Mouse (Mus musculus) forebrain, embryonic 11.5 days (tissue): ENCODE data around the gene Ankrd10. TPM values are rescaled to one million over a fixed set of nuclear protein-coding genes. Genes with fewer than 3 reads are reported as not detected.

Experiments
- ATAC-seq: fragments of 200-750 bp; cut with Nextera tagmentation; replicated peaks from 2 replicates; pipeline ENCODE4 v1.8.0; 2017; ENCODE audit warnings: moderate TSS enrichment; ENCODE audit not compliant: low FRiP score
- DNase-seq: peaks from one replicate; pipeline ENCODE4 v3.0.0-alpha.2; 2017; ENCODE audit warnings: low spot score
- H3K27ac ChIP-seq: fragments of 300-500 bp; sonication (generic); 2 replicates; pipeline ENCODE4 v1.5.1; 2014; ENCODE audit warnings: low read depth, low read length
- H3K27me3 ChIP-seq: fragments of 300-500 bp; sonication (generic); 2 replicates; pipeline ENCODE4 v1.6.1; 2014; ENCODE audit warnings: mild to moderate bottlenecking, low read length, mixed read lengths; ENCODE audit not compliant: control insufficient read depth, insufficient read depth
- H3K36me3 ChIP-seq: fragments of 300-500 bp; sonication (generic); 2 replicates; pipeline ENCODE4 v1.6.1; 2014; ENCODE audit warnings: mild to moderate bottlenecking, low read length, moderate library complexity, mixed read lengths; ENCODE audit not compliant: control insufficient read depth, insufficient read depth
- H3K4me1 ChIP-seq: fragments of 300-500 bp; sonication (generic); replicated peaks from 2 replicates; pipeline ENCODE4 v1.6.1; 2014; ENCODE audit warnings: low read length, mixed read lengths; ENCODE audit not compliant: control insufficient read depth, insufficient read depth
- H3K4me2 ChIP-seq: fragments of 300-500 bp; sonication (generic); 2 replicates; pipeline ENCODE4 v1.6.1; 2014; ENCODE audit warnings: low read depth, mild to moderate bottlenecking, low read length, moderate library complexity, mixed read lengths; ENCODE audit not compliant: severe bottlenecking
- H3K4me3 ChIP-seq: fragments of 300-500 bp; sonication (generic); 2 replicates; pipeline ENCODE4 v1.5.1; 2014; ENCODE audit warnings: low read depth, low read length
- H3K9ac ChIP-seq: fragments of 300-500 bp; sonication (generic); 2 replicates; pipeline ENCODE4 v1.6.1; 2014; ENCODE audit warnings: low read length
- H3K9me3 ChIP-seq: fragments of 300-500 bp; sonication (generic); 2 replicates; pipeline ENCODE4 v1.6.1; 2016; ENCODE audit warnings: low read length, mixed read lengths; ENCODE audit not compliant: control insufficient read depth
- WGBS: fragments of 180-500 bp; shearing (Covaris S2); extraction: QIAGEN DNeasy Blood & Tissue Kit; methylation state at CpG from one replicate; pipeline ENCODE4 v1.1.7; 2014; 5-methylcytosine and 5-hydroxymethylcytosine counted together
- polyA plus RNA-seq: library from polyadenylated mRNA; unstranded; fragments of >200 nt; fragmentation: Nextera tagmentation; extraction: Ambion mirVana; gene quantifications from 2 replicates; pipeline ENCODE4 v1.2.1, GENCODE M21; 2014

The Ankrd10 gene
- polyA plus RNA-seq, 1 experiment from 2014 or later: 143 TPM

- Histone ChIP-seq H3K36me3 (no peaks in the 10 kb centered on the region), H3K9ac (no peak overlapping the region), H3K27ac (no peak overlapping the region), H3K27me3 (no peaks in the 10 kb centered on the region), H3K9me3 (no peaks in the 10 kb centered on the region), H3K4me3 (no peak overlapping the region), H3K4me1 (no peaks in the 10 kb centered on the region), H3K4me2 (no peak overlapping the region)
- no peak for ATAC-seq
- DNase-seq: no peak
- 82% methylated on average over 12 of the region's 12 CpGs for WGBS
These were observed 42.2 kb downstream of the Ankrd10 start for GRCm38 (mm10) chr8:11593222-11593884.

GRCm38 (mm10) chr8:11592296-11592695, 43.3 kb downstream of the Ankrd10 start:
- no peak overlapping the region for H3K9ac ChIP-seq
- H3K27ac ChIP-seq: no peak overlapping the region
- H3K9me3 ChIP-seq: no peaks in the 10 kb centered on the region
- no peak overlapping the region for H3K4me2 ChIP-seq
- ATAC-seq (no peak), DNase-seq (no peak)
- H3K4me3 ChIP-seq: no peak overlapping the region
- no peaks in the 10 kb centered on the region for H3K36me3 ChIP-seq
- no peaks in the 10 kb centered on the region for H3K4me1 ChIP-seq
- H3K27me3 ChIP-seq: no peaks in the 10 kb centered on the region
- 46% methylated on average over 13 of the region's 13 CpGs for WGBS

- Histone ChIP-seq H3K36me3 (no peaks in the 10 kb centered on the region), H3K4me2 (no peak overlapping the region), H3K9ac (no peak overlapping the region), H3K4me1 (no peaks in the 10 kb centered on the region), H3K27ac (no peak overlapping the region), H3K27me3 (no peaks in the 10 kb centered on the region), H3K4me3 (no peak overlapping the region), H3K9me3 (no peaks in the 10 kb centered on the region)
- DNase-seq: no peak
- 83% methylated on average over 4 of the region's 4 CpGs for WGBS
- no peak for ATAC-seq
These were observed 43.7 kb downstream of the Ankrd10 start for GRCm38 (mm10) chr8:11591837-11592236.

GRCm38 (mm10) chr8:11586374-11586745, 49.2 kb downstream of the Ankrd10 start:
- H3K4me1 ChIP-seq: no peaks in the 10 kb centered on the region
- no peak overlapping the region for H3K9ac ChIP-seq
- no peaks in the 10 kb centered on the region for H3K9me3 ChIP-seq
- H3K4me3 ChIP-seq: no peak overlapping the region
- H3K36me3 ChIP-seq: no peaks in the 10 kb centered on the region
- no peak for ATAC-seq
- 94% methylated on average over 2 of the region's 2 CpGs for WGBS
- H3K4me2 ChIP-seq: no peak overlapping the region
- DNase-seq: no peak
- H3K27me3 ChIP-seq: no peaks in the 10 kb centered on the region
- H3K27ac ChIP-seq: no peak overlapping the region

GRCm38 (mm10) chr8:11585513-11586373, 49.8 kb downstream of the Ankrd10 start:
- DNase-seq (no peak), ATAC-seq (no peak)
- H3K36me3 ChIP-seq: no peaks in the 10 kb centered on the region
- H3K4me2 ChIP-seq: no peak overlapping the region
- no peak overlapping the region for H3K4me3 ChIP-seq
- no peak overlapping the region for H3K27ac ChIP-seq
- 86% methylated on average over 21 of the region's 21 CpGs for WGBS
- H3K9ac ChIP-seq: no peak overlapping the region
- H3K4me1 ChIP-seq: no peaks in the 10 kb centered on the region
- no peaks in the 10 kb centered on the region for H3K9me3 ChIP-seq
- H3K27me3 ChIP-seq: no peaks in the 10 kb centered on the region

- Histone ChIP-seq H3K27me3 (no peaks in the 10 kb centered on the region), H3K4me2 (no peak overlapping the region), H3K4me3 (no peak overlapping the region), H3K9ac (no peak overlapping the region), H3K27ac (no peak overlapping the region), H3K36me3 (no peaks in the 10 kb centered on the region), H3K4me1 (no peaks in the 10 kb centered on the region), H3K9me3 (no peaks in the 10 kb centered on the region)
- WGBS: 60% methylated on average over 16 of the region's 16 CpGs
- DNase-seq (no peak), ATAC-seq (no peak)
These were observed 59.8 kb downstream of the Ankrd10 start for GRCm38 (mm10) chr8:11575604-11576384.

GRCm38 (mm10) chr8:11574911-11575603, 60.5 kb downstream of the Ankrd10 start:
- no peaks in the 10 kb centered on the region for H3K9me3 ChIP-seq
- DNase-seq (no peak), ATAC-seq (no peak)
- H3K9ac ChIP-seq: no peak overlapping the region
- H3K36me3 ChIP-seq: no peaks in the 10 kb centered on the region
- no peak overlapping the region for H3K27ac ChIP-seq
- H3K4me3 ChIP-seq: no peak overlapping the region
- no peaks in the 10 kb centered on the region for H3K4me1 ChIP-seq
- no peak overlapping the region for H3K4me2 ChIP-seq
- no peaks in the 10 kb centered on the region for H3K27me3 ChIP-seq
- 75% methylated on average over 9 of the region's 9 CpGs for WGBS

GRCm38 (mm10) chr8:11572428-11572827, 63.1 kb downstream of the Ankrd10 start:
- 82% methylated on average over 6 of the region's 6 CpGs for WGBS
- H3K27me3 ChIP-seq: no peaks in the 10 kb centered on the region

More at GRCm38 (mm10) chr8:11572428-11572827, 63.1 kb downstream of the Ankrd10 start:
- Histone ChIP-seq H3K9me3 (no peaks in the 10 kb centered on the region), H3K4me2 (no peak overlapping the region), H3K4me3 (no peak overlapping the region), H3K4me1 (no peaks in the 10 kb centered on the region), H3K27ac (no peak overlapping the region), H3K9ac (no peak overlapping the region), H3K36me3 (no peaks in the 10 kb centered on the region)
- ATAC-seq: no peak
- no peak for DNase-seq
